Mouse (Mus musculus) thymus, adult 18-20 months (tissue): ENCODE data around the gene Olfr224.
"Not testable (repeated sequence)": the region's sequence is repeated elsewhere in the genome, so short reads cannot be mapped to it uniquely, and the experiment has no call there.

Experiments
- DNase-seq, 2 experiments: peaks; one replicate each; pipeline ENCODE4 v3.0.0; 2022; ENCODE audit warnings: mixed read lengths in 2 of 2

Olfr224 gene

GRCm38 (mm10) chr11:58570405-58570804 is at the start of gene Olfr224:
Gene Olfr224, minus strand, starts transcription at chr11:58570553.
- DNase-seq, result no peak

DNA sequence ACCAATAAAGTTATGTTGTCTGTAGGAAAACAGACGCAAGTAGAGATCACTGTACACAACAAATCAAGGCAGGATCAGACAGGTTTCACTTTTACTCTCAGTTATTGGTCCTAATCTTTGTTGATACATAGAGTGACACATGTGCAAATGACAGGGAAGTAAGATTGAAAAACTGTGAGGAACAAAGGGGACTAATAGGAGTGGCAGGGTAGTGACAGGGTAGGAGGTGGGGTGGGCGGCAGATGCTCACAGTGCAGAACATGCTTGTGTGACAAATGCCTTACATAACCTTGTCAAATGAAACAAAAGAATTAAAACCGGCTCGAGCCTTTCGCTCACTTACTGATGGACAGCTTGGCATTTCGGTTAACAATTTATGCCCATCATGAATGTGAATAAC is 48.4 kb upstream of the Olfr224 start:
- DNase-seq, result no peak

- no peak for DNase-seq
These were observed 48.0 kb upstream of the Olfr224 start for GRCm38 (mm10) chr11:58618369-58618768.

- no peak for DNase-seq
These were observed 45.6 kb upstream of the Olfr224 start, which contains the start of gene 2210407C18Rik for GRCm38 (mm10) chr11:58615975-58616374. Gene 2210407C18Rik, minus strand, starts transcription at chr11:58616075.

GRCm38 (mm10) chr11:58614526-58614925 is 44.2 kb upstream of the Olfr224 start:
- no peak for DNase-seq

DNA sequence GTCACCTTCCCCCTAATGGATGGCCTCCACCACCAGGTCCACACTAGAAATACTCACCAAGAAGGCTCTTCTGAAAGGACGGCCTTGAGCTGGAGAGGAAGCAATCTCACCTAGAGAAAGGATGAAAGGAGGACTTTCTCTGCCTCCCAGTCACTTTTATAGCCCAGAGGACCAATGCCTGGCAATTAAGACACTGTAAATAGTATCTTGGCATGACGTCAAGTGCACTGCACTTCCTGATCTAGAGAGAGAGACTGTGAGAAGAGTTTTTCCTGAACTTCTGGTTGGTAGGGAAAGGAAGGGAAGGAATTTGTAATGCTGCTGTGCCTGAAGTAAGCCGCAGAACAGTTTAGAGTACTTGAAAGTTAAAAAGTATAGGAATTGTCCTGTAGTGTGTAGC is 43.0 kb upstream of the Olfr224 start:
- no peak for DNase-seq

DNA sequence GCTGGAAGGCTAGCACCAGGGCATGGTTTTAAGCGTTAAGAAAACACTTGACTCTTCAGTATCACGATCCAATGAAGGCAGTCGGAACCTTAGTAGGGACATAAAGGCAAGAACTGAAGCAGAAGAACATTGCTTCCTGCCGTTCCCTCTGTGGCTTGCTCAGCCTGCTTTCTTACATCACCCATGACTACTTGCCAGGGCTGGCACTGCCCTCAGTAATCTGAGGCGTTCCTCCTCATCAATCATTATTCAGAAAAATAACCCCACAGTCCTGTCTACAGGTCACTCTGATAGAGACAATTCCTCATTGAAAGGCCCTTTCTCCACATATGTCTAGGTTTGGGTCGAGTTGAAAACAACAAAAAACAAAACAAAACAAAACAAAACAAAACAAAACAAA is 36.7 kb upstream of the Olfr224 start:
- DNase-seq, result no peak

DNA sequence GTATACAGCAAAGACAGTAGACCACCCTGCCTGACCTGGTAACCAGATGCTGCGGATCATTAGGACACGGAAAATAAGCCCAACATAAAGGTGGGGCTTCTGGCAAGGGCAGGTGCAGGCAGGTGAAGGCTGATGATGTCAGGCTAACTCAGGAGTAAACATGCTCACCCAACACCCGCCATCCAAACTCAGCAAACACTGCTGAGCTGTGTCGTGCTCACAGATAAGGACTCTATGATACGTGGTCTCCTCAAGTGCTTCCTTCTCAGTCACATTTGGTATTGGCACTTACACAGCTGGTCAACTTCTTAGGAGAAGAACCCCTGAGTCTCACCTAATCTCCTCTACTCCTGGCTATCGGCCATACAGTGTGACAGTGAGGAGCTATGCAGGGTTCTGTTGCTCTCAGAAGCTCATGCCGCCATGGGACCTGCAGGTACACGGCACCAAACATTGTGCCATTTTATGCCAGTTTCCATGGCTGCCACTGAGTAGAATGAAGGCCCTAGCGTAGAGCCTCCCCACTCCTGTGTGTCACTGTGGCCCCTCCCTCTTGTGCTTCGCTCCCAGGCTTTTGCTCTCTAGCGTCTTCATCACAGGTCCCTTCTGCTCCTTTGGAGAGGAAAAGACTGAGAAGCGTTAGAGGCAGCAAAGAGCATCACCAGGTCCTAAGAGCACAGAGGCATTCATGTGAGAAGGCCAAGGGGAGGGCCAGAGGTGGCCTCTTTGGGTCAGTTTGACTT is 36.0 kb upstream of the Olfr224 start:
- DNase-seq, result no peak

DNA sequence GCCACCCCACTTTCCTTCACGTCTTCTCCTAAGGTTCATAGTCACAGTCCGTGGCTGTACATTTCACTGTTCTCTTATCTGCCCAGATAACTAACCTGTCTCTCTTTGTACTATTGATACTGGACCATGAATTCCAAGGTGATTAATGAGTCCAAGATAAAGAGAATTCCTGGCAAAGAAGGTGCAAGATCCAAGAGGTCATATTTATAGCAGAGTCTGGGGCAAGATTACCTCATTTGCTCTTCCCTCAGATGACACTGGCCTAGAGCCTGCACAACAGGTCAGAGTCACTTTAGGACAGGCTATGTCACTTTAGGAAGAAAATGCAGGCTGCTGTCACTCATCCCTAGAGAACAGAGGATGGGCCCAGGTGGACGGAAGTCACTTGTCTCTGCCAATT is 34.9 kb upstream of the Olfr224 start:
- DNase-seq, result no peak

- DNase-seq, result no peak
These were observed 34.3 kb upstream of the Olfr224 start for GRCm38 (mm10) chr11:58604688-58605087.

GRCm38 (mm10) chr11:58602800-58603560 is 32.6 kb upstream of the Olfr224 start:
- DNase-seq, result no peak

GRCm38 (mm10) chr11:58602062-58602461 is 31.7 kb upstream of the Olfr224 start:
- DNase-seq, result no peak

DNA sequence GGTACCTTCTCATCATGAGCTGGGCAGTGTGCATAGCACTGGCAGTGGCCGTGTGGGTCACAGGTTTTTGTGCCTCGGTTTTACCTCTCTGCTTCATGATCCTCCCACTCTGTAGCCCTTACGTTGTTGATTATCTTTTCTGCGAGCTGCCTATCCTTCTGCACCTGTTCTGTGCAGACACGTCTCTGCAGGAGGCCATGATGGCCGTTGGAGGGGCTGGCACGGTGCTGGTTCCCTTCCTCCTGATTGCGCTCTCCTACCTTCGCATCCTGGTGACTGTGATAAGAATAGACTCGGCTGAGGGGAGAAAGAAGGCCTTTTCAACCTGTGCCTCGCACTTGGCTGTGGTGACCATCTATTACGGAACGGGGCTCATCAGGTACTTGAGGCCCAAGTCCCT is 27.5 kb upstream of the Olfr224 start:
- DNase-seq, result no peak

DNA sequence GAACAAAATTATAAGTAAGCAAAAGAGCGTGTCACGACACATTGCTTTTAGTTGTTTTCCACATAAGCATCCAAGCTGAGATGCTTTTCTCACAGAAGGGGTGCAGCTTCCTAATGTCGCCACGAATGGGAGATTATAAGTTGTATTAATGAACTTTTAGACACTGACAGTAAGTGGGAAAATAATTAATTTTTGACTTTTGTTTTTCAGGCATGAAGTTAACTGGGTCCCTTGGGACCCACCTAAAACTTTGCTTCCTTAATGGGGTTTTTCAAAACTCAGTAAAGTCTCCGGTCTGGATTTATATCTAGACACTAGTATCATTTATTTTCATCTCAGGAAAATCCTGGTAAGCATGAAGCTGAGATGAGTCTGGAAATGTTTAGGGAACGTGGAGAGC is 24.5 kb upstream of the Olfr224 start, which contains the start of gene Olfr324:
Gene Olfr324 (plus strand): TSS at position 301 of the 400 bp plus-strand sequence.
- no peak for DNase-seq

DNA sequence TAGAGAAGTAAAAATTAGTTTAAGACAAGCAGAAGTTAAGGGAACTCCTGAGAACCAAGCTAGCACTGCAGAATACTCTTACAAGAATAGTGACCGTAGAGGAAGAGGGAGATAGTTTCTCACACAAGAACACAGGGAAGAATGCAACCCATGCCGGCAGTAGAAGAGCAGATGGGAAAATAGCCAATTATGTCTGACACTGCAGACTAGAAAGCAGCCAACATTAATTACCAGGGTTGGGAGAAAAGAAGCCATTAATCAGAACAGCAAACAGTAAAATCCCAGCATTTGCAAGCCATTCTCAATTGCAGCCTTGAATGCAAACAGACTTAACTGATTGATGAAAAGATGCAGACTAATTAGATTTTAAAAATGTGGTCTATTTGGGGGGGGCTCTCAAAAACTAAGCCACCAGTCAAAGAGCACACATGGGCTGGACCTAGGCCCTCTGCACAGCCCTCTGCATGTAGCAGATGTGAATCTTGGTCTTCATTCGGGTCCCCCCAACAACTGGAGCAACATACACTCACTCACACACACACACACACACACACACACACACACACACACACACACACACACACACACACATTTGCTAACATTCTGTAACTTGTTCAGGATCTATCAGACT is 18.4 kb upstream of the Olfr224 start:
- no peak for DNase-seq

DNA sequence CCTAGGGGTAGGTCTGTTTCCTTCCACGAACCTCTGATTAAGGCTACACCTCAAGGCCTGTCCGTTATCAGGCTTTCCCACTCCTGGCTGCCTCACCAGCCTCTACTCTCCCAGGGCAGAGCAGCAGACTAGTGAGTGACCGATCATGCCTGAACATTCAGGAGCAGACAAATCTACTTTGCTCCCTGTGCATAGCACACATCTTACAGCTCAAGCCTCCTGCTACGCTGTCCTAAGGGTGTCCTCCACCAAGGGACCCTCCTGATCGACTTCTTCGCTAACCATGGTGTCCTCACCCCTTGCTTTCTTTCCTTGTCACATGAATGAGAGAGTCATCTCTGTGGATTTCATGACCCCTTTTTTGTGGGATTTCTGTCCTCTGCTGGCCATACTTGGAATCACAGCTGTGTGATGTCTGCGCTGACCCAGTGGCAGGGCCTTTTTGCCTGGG is 17.6 kb upstream of the Olfr224 start:
- no peak for DNase-seq

- DNase-seq, result no peak
These were observed 8.3 kb upstream of the Olfr224 start for GRCm38 (mm10) chr11:58578636-58579035.

- no peak for DNase-seq
These were observed 7.1 kb upstream of the Olfr224 start, which contains the start of gene Olfr325 for GRCm38 (mm10) chr11:58577430-58577829. Gene Olfr325, plus strand, starts transcription at chr11:58577730.

GRCm38 (mm10) chr11:58555536-58555935 is 14.8 kb downstream of the Olfr224 start, which contains the start of gene Olfr328:
Gene Olfr328, minus strand, starts transcription at chr11:58555636.
- DNase-seq, result no peak

DNA sequence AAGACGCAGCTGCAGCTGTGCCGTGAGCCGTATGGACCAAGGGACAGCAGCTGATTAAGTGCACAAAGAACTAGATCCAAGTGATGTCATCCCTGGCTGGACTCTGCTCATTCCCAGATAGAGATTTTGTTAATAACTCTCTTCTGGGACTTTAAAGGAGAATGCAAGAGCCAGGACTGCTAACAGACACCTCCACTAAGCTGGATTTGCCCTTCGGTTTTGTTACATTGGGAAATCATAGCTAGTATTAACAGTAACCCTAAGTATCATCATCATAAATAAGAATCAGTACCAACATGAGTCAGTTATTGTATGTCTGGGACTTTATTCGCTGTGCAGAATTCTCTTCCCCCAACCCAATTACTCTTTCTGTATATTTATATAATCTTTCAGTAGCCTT is 24.0 kb downstream of the Olfr224 start, which contains the start of gene Olfr329-ps:
Gene Olfr329-ps (minus strand): TSS at position 101 of the 400 bp plus-strand sequence.
- DNase-seq, result no peak

DNA sequence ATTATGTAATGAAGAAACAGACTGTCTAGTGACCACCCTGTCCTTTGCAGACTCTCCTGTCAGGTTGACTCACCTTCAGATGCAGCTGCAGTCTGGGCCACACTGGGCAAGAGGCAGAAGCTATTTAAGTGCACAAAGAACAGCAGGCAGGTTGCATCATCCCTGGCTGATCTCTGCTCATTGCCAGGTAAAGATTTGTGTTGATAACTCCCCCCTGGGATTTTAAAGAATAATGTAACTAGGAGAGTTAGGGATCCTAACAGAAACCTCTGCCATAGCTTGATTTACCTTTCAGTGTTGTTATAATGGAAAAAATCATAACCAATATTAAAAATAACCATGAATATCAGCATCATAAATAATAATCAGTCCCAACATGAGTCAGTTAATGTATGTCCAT is 35.6 kb downstream of the Olfr224 start, which contains the start of gene Olfr330:
Gene Olfr330 (minus strand): TSS at position 101 of the 400 bp plus-strand sequence.
- DNase-seq, result not testable (repeated sequence)

GRCm38 (mm10) chr11:58519756-58520155 is 50.6 kb downstream of the Olfr224 start:
- peak in 1 of 2 experiments; percentile 22 for DNase-seq

- DNase-seq, result peak; percentile 60 to 76
These were observed 51.4 kb downstream of the Olfr224 start for GRCm38 (mm10) chr11:58518916-58519315.
